Mouse (Mus musculus) embryonic facial prominence, embryonic 15.5 days (tissue): ENCODE data around the gene Wnk4. TPM values are rescaled to one million over a fixed set of nuclear protein-coding genes. Genes with fewer than 3 reads are reported as not detected.

ENCODE experiments used
- ATAC-seq: fragments of 200-750 bp; cut with Nextera tagmentation; 2 replicates; pipeline ENCODE4 v1.8.0; 2017; ENCODE audit warnings: low read depth, moderate TSS enrichment; ENCODE audit not compliant: insufficient number of reproducible peaks, low FRiP score, low TSS enrichment
- H3K27ac ChIP-seq: fragments of 300-500 bp; sonication (generic); replicated peaks from 2 replicates; pipeline ENCODE4 v1.5.1; 2015; ENCODE audit warnings: mild to moderate bottlenecking, inconsistent platforms
- H3K27me3 ChIP-seq: fragments of 300-500 bp; sonication (generic); 2 replicates; pipeline ENCODE4 v1.6.1; 2015; ENCODE audit warnings: inconsistent platforms
- H3K36me3 ChIP-seq: fragments of 300-500 bp; sonication (generic); 2 replicates; pipeline ENCODE4 v1.6.1; 2015; ENCODE audit warnings: mild to moderate bottlenecking, inconsistent platforms
- H3K4me1 ChIP-seq: fragments of 300-500 bp; sonication (generic); 2 replicates; pipeline ENCODE4 v1.6.1; 2015; ENCODE audit warnings: inconsistent platforms
- H3K4me2 ChIP-seq: fragments of 300-500 bp; sonication (generic); replicated peaks from 2 replicates; pipeline ENCODE4 v1.6.1; 2015; ENCODE audit warnings: mild to moderate bottlenecking, inconsistent platforms
- H3K4me3 ChIP-seq: fragments of 300-500 bp; sonication (generic); replicated peaks from 2 replicates; pipeline ENCODE4 v1.5.1; 2015; ENCODE audit warnings: mild to moderate bottlenecking, inconsistent platforms
- H3K9ac ChIP-seq: fragments of 300-500 bp; sonication (generic); 2 replicates; pipeline ENCODE4 v1.6.1; 2015; ENCODE audit warnings: inconsistent platforms
- H3K9me3 ChIP-seq: fragments of 300-500 bp; sonication (generic); replicated peaks from 2 replicates; pipeline ENCODE4 v1.6.1; 2016; ENCODE audit warnings: inconsistent platforms
- WGBS: fragments of 180-500 bp; shearing (Covaris S2); methylation state at CpG from one replicate; pipeline ENCODE4 v1.1.7; 2015; 5-methylcytosine and 5-hydroxymethylcytosine counted together
- polyA plus RNA-seq: library from polyadenylated mRNA; unstranded; fragments of >200 nt; fragmentation: Nextera tagmentation; extraction: Ambion mirVana; gene quantifications from 2 replicates; pipeline ENCODE4 v1.2.1, GENCODE M21; 2015

The Wnk4 gene
- polyA plus RNA-seq, 1 experiment from 2014 or later, result 14.3 TPM

GRCm38 (mm10) chr11:101277381-101278222 is 17.2 kb downstream of the Wnk4 start:
- H3K9me3 ChIP-seq, result no peaks in the 10 kb centered on the region
- H3K4me1 ChIP-seq, result peaks cover 33% of the 10 kb centered on the region
- peak overlapping the region; percentile 82; the same call in 1 of the 2 replicates for H3K9ac ChIP-seq
- WGBS, result 61% methylated on average over 12 of the region's 12 CpGs
- ATAC-seq, result no peak
- H3K36me3 ChIP-seq, result peaks cover 9% of the 10 kb centered on the region; the same call in 1 of the 2 replicates
- H3K27ac ChIP-seq, result no peak overlapping the region
- H3K4me3 ChIP-seq, result peak overlapping the region; percentile 90
- H3K27me3 ChIP-seq, result no peaks in the 10 kb centered on the region
- H3K4me2 ChIP-seq, result peak overlapping the region; percentile 71

GRCm38 (mm10) chr11:101278223-101279192 is 18.1 kb downstream of the Wnk4 start, which contains the start of the genes Cntd1 and Coa3:
Gene Cntd1, plus strand, starts transcription at chr11:101279012.
Gene Coa3, minus strand, starts transcription at chr11:101279114.
- H3K9me3 ChIP-seq, result no peaks in the 10 kb centered on the region
- peak within 1 kb of the TSS; percentile 90 for H3K4me3 ChIP-seq
- peaks cover 9% of the 10 kb centered on the region; the same call in 1 of the 2 replicates for H3K36me3 ChIP-seq
- peak within 1 kb of the TSS; percentile 71 for H3K4me2 ChIP-seq
- peak within 1 kb of the TSS; percentile 82 for H3K9ac ChIP-seq
- peaks cover 33% of the 10 kb centered on the region for H3K4me1 ChIP-seq
- WGBS, result 8% methylated on average over 45 of the region's 45 CpGs
- peak within 1 kb of the TSS; percentile 67 for H3K27ac ChIP-seq
- no peaks in the 10 kb centered on the region for H3K27me3 ChIP-seq
- ATAC-seq, result peak; percentile 93

DNA sequence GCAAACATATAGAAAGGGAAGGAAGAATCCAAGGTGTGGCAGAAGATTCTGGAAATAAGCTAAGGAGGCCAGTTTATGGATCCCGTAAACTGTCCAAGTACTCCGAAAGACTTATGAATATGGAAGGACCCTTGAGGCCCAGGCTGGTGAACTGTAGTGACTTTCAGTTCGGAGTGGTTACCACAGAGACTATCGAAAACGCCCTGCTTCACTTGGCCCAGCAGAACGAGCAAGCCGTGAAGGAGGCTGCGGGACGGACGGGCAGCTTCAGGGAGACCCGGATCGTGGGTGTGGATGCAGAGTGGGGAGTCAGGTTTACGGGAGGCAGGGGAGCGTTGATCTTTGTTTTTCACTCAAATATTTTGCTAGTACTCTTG is 18.8 kb downstream of the Wnk4 start:
- Histone ChIP-seq H3K4me3 (peak overlapping the region; percentile 90), H3K4me2 (peak overlapping the region; percentile 71), H3K27ac (no peak overlapping the region), H3K9ac (no peak overlapping the region), H3K9me3 (no peaks in the 10 kb centered on the region), H3K4me1 (peaks cover 33% of the 10 kb centered on the region), H3K27me3 (no peaks in the 10 kb centered on the region), H3K36me3 (peaks cover 9% of the 10 kb centered on the region; the same call in 1 of the 2 replicates)
- 62% methylated on average over 14 of the region's 14 CpGs for WGBS
- no peak for ATAC-seq

DNA sequence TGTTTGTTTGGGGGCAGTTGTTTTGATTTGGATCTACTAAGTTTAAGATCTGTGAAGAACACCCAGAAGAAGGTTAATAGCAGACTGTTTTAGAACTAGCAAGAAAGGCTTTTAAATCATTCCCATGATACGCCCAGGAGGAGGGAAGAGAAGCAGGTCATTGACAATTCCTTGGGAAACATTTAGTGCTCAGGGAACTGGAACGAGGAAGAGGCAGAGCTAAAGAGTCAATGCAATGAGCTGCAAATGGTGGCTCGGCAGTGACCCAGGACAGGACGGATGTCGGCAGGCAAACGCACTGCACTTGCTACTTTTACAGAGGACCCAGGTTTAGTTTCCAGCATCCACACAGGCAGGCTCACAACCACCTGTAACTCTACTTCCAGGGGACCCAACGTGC is 20.5 kb downstream of the Wnk4 start:
- Histone ChIP-seq H3K4me3 (no peak overlapping the region), H3K4me2 (no peak overlapping the region), H3K9ac (no peak overlapping the region), H3K9me3 (no peaks in the 10 kb centered on the region), H3K36me3 (peaks cover 9% of the 10 kb centered on the region; the same call in 1 of the 2 replicates), H3K27ac (no peak overlapping the region), H3K4me1 (peaks cover 37% of the 10 kb centered on the region), H3K27me3 (no peaks in the 10 kb centered on the region)
- ATAC-seq, result no peak
- 55% methylated on average over 7 of the region's 7 CpGs for WGBS

DNA sequence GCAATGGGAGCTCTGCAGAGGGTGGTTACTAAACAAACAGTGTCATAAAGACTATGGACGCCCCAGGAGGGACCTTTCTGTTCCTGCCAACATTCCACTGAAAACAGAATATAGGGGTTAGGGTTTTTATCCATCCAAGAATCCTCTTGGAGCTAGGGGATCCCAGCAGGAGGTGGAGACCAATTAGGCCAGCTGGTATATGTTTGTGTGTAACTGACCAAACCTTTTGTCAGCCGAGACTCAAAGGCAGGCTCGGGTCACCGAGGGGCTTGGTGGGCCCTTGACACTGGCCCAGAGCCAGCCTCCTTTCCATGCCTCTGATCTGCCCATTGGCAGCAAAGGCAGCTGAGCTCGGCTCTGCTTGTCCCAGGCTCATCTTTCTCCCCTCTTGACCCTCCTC is 22.5 kb downstream of the Wnk4 start:
- no peak overlapping the region for H3K4me3 ChIP-seq
- no peak overlapping the region for H3K4me2 ChIP-seq
- H3K9ac ChIP-seq, result no peak overlapping the region
- no peaks in the 10 kb centered on the region for H3K27me3 ChIP-seq
- peaks cover 8% of the 10 kb centered on the region; the same call in 1 of the 2 replicates for H3K36me3 ChIP-seq
- no peak for ATAC-seq
- no peaks in the 10 kb centered on the region for H3K9me3 ChIP-seq
- H3K4me1 ChIP-seq, result peaks cover 19% of the 10 kb centered on the region
- 38% methylated on average over 5 of the region's 5 CpGs for WGBS
- H3K27ac ChIP-seq, result no peak overlapping the region

GRCm38 (mm10) chr11:101283805-101284204 is 23.4 kb downstream of the Wnk4 start:
- peaks cover 14% of the 10 kb centered on the region; the same call in 1 of the 2 replicates for H3K4me1 ChIP-seq
- no peak overlapping the region for H3K4me2 ChIP-seq
- no peak overlapping the region for H3K27ac ChIP-seq
- no peaks in the 10 kb centered on the region for H3K27me3 ChIP-seq
- no peak overlapping the region for H3K4me3 ChIP-seq
- no peaks in the 10 kb centered on the region for H3K9me3 ChIP-seq
- ATAC-seq, result no peak
- H3K36me3 ChIP-seq, result peaks cover 10% of the 10 kb centered on the region
- 54% methylated on average over 4 of the region's 4 CpGs for WGBS
- H3K9ac ChIP-seq, result no peak overlapping the region

DNA sequence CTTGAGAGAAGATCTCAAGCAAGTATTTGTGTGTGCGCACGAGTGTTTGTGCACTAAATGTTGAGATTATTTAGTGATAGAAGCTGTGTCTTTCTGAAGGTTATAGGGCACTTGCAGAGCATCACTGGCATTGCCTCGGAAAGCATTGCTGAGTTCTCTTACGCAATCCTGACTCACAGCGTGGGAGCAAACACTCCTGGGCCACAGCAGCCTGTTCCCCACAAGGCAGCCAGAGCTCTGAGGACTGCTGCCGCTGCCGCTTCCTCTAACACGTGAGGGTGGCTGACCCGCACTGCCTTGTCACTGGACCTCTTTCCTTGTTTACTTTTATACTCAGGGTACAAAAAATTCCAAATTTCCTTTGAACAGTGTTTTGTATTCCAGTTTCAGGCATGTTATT is 26.9 kb downstream of the Wnk4 start:
- H3K27ac ChIP-seq, result no peak overlapping the region
- H3K4me3 ChIP-seq, result no peak overlapping the region
- H3K27me3 ChIP-seq, result no peaks in the 10 kb centered on the region
- 87% methylated on average over 9 of the region's 9 CpGs for WGBS
- no peak overlapping the region for H3K9ac ChIP-seq
- no peaks in the 10 kb centered on the region for H3K9me3 ChIP-seq
- H3K4me1 ChIP-seq, result 0 out of 2 replicates have a peak, but pooled peaks cover 5% of the 10 kb centered on the region
- peaks cover 44% of the 10 kb centered on the region for H3K36me3 ChIP-seq
- ATAC-seq, result no peak
- no peak overlapping the region for H3K4me2 ChIP-seq

GRCm38 (mm10) chr11:101291231-101291630 is 30.9 kb downstream of the Wnk4 start:
- Histone ChIP-seq H3K4me3 (no peak overlapping the region), H3K9ac (no peak overlapping the region), H3K4me1 (no peaks in the 10 kb centered on the region), H3K36me3 (peaks cover 82% of the 10 kb centered on the region), H3K27me3 (no peaks in the 10 kb centered on the region), H3K9me3 (no peaks in the 10 kb centered on the region), H3K4me2 (no peak overlapping the region), H3K27ac (no peak overlapping the region)
- WGBS, result 95% methylated on average over 8 of the region's 8 CpGs
- ATAC-seq, result no peak

DNA sequence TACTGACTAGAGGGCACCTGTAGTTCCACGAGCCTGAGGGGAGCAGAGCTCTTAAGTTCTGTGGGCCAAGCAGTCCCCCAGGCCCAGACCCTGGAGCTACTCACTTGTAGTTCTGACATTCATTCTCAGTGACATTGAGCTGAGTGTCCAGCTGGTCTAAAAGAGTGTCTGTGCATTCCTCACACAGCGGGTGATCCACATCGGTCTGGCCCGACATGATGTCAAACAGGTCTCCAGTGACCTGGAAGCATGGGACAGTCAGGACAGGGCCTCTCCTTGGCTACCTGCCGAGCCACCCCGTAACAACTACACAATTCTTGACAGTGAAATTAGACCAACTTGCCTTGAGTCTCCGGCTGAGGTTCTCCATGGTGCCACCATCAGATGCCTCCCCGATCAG is 34.8 kb downstream of the Wnk4 start:
- H3K36me3 ChIP-seq, result peaks cover 82% of the 10 kb centered on the region
- no peaks in the 10 kb centered on the region for H3K4me1 ChIP-seq
- H3K27me3 ChIP-seq, result no peaks in the 10 kb centered on the region
- no peak overlapping the region for H3K4me3 ChIP-seq
- H3K27ac ChIP-seq, result no peak overlapping the region
- no peak for ATAC-seq
- WGBS, result 95% methylated on average over 8 of the region's 8 CpGs
- H3K9me3 ChIP-seq, result no peaks in the 10 kb centered on the region
- H3K9ac ChIP-seq, result no peak overlapping the region
- H3K4me2 ChIP-seq, result no peak overlapping the region

DNA sequence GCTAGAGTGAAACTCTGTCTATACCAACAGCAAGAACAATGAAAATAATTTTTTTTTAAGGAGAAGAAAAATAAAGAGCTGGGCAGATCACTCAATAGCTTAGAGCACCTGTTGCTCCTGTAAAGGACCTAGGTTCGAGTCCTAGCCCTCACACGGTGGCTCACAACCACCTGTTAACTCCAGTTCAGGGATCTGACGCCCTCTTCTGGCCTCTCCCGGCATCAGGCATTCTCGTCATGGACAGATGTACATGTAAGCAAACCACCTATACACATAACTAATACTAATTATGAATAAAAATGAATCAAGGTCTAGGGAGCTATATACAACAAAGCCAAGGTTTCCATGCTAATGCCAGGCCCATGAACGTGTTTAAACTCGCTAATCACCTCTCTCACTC is 40.5 kb downstream of the Wnk4 start:
- H3K9ac ChIP-seq, result peak overlapping the region; percentile 72
- WGBS, result 63% methylated on average over 7 of the region's 7 CpGs
- no peak for ATAC-seq
- peak overlapping the region; percentile 84 for H3K4me3 ChIP-seq
- no peaks in the 10 kb centered on the region for H3K9me3 ChIP-seq
- H3K36me3 ChIP-seq, result peaks cover 28% of the 10 kb centered on the region
- H3K4me1 ChIP-seq, result peaks cover 15% of the 10 kb centered on the region
- no peak overlapping the region for H3K27ac ChIP-seq
- H3K27me3 ChIP-seq, result no peaks in the 10 kb centered on the region
- H3K4me2 ChIP-seq, result peak overlapping the region; percentile 82
